Mouse (Mus musculus) midbrain, postnatal 0 days (tissue): ENCODE data around the gene Klf13. TPM values are rescaled to one million over a fixed set of nuclear protein-coding genes. Genes with fewer than 3 reads are reported as not detected.
A peak's percentile ranks its signal among the peaks of the same experiment; 100 is the strongest.

ENCODE experiments used
- ATAC-seq: fragments of 200-750 bp; cut with Nextera tagmentation; 2 replicates; pipeline ENCODE4 v1.8.0; 2017; ENCODE audit warnings: moderate number of reproducible peaks, mild to moderate bottlenecking, moderate TSS enrichment, moderate library complexity; ENCODE audit not compliant: low FRiP score
- DNase-seq: peaks from one replicate; pipeline ENCODE4 v3.0.0-alpha.2; 2015; ENCODE audit warnings: low spot score
- H3K27ac ChIP-seq: fragments of 300-500 bp; sonication (generic); 2 replicates; pipeline ENCODE4 v1.5.1; 2014; ENCODE audit warnings: low read depth, mild to moderate bottlenecking, low read length, mixed read lengths
- H3K27me3 ChIP-seq: fragments of 300-500 bp; sonication (generic); 2 replicates; pipeline ENCODE4 v1.6.1; 2014; ENCODE audit warnings: low read length, control low read depth, mixed read lengths; ENCODE audit not compliant: insufficient read depth
- H3K36me3 ChIP-seq: fragments of 300-500 bp; sonication (generic); 2 replicates; pipeline ENCODE4 v1.6.1; 2014; ENCODE audit warnings: low read length, control low read depth, mixed read lengths; ENCODE audit not compliant: insufficient read depth
- H3K4me1 ChIP-seq: fragments of 300-500 bp; sonication (generic); 2 replicates; pipeline ENCODE4 v1.6.1; 2014; ENCODE audit warnings: mild to moderate bottlenecking, control low read depth, antibody characterized with exemption, low read length, mixed read lengths; ENCODE audit not compliant: insufficient read depth
- H3K4me2 ChIP-seq: fragments of 300-500 bp; sonication (generic); 2 replicates; pipeline ENCODE4 v1.6.1; 2014; ENCODE audit warnings: low read depth, mild to moderate bottlenecking, low read length, mixed read lengths; ENCODE audit not compliant: poor library complexity, severe bottlenecking
- H3K4me3 ChIP-seq: fragments of 300-500 bp; sonication (generic); 2 replicates; pipeline ENCODE4 v1.5.1; 2014; ENCODE audit warnings: low read depth, mild to moderate bottlenecking, low read length, moderate library complexity
- H3K9ac ChIP-seq: fragments of 300-500 bp; sonication (generic); replicated peaks from 2 replicates; pipeline ENCODE4 v1.6.1; 2014; ENCODE audit warnings: mild to moderate bottlenecking, low read length, moderate library complexity, mixed read lengths; ENCODE audit not compliant: poor library complexity, severe bottlenecking
- H3K9me3 ChIP-seq: fragments of 300-500 bp; sonication (generic); 2 replicates; pipeline ENCODE4 v1.6.1; 2016; ENCODE audit warnings: low read length, control low read depth
- CTCF ChIP-seq: IDR thresholded peaks from 2 replicates; pipeline ENCODE4 v1.5.1; 2016; ENCODE audit warnings: antibody characterized with exemption, mild to moderate bottlenecking
- WGBS: fragments of 180-500 bp; shearing (Covaris S2); extraction: QIAGEN DNeasy Blood & Tissue Kit; methylation state at CpG from one replicate; pipeline ENCODE4 v1.1.7; 2014; 5-methylcytosine and 5-hydroxymethylcytosine counted together
- polyA plus RNA-seq: library from polyadenylated mRNA; unstranded; fragments of >200 nt; fragmentation: Nextera tagmentation; extraction: Ambion mirVana; gene quantifications from 2 replicates; pipeline ENCODE4 v1.2.1, GENCODE M21; 2015
- total RNA-seq: library from RNA; depleted of rRNA; stranded (reverse); fragments of >200 nt; gene quantifications from 2 replicates; pipeline ENCODE4 v1.2.3, GENCODE M21; 2014

Klf13 gene
- total and polyA plus RNA-seq, 2 experiments from 2014 or later, result 21.5 to 26.6 TPM

DNA sequence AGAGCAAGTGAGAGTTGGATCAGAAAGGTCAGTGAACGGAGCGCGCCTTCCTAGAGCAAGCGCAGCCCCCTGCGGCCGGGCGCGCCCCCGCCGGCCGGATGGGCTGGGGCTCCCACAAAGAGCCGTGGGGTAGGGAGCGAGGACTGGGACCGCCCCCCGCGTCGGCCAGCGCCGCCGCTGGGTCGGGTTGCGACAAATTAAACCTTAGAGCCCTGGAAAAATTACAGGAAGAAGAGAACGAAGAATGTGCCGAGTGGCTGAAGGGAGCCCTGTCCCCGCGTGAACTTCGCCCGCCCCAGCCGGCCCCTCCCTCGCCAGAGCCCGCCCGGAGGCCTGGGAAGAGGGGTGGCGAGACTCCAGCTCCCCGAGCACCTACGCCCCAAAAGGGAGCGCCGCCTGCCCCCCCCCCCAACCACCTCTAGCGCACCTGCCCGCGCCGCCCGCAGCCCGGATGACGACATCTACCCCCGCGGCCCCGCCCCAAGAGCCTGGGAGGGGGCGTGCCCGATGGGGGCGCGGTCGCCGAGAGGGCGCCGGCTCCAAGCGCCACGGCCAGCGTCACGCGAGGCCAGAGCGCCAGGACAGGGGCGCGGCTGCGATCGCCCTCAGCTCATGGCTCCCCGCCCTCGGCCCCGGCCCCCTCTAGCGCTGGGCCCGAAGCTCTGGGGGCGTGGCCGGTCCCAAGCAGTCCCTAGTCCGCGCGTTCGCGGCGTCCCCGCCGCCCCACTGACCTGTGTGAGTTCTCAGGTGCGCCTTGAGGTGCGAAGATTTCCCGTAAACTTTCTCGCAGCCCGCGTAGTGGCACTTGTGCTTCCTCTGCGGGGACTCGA is 1.3 kb downstream of the Klf13 start:
- Histone ChIP-seq H3K27ac (peak overlapping the region; percentile 90), H3K9me3 (no peaks in the 10 kb centered on the region), H3K4me3 (peak overlapping the region; percentile 98), H3K9ac (peak overlapping the region; percentile 94), H3K4me2 (peak overlapping the region; percentile 95), H3K36me3 (no peaks in the 10 kb centered on the region), H3K4me1 (peaks cover 11% of the 10 kb centered on the region; the same call in 1 of the 2 replicates), H3K27me3 (no peaks in the 10 kb centered on the region)
- TF ChIP-seq CTCF, result peak; percentile 19
- 1% methylated on average over 68 of the region's 88 CpGs for WGBS
- ATAC-seq (peak; percentile 2; the same call in 1 of the 2 replicates), DNase-seq (peak; percentile 66)

DNA sequence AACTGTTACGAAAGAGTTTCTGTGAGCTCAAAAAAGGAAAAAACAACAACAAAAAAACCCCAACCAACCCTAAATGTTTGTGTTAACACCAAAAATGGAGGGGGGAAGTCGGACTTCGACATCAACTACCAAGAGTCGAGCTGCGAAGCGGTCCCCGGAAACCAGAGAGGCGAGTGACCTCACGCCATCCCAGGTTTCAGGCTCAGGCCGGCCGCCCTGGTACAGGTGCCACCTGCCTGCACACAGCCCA is 1.8 kb downstream of the Klf13 start:
- H3K4me1 ChIP-seq, result peaks cover 11% of the 10 kb centered on the region; the same call in 1 of the 2 replicates
- under 1% methylated on average over 11 of the region's 11 CpGs for WGBS
- H3K4me2 ChIP-seq, result peak overlapping the region; percentile 95
- no peaks in the 10 kb centered on the region for H3K27me3 ChIP-seq
- H3K27ac ChIP-seq, result 0 out of 2 replicates have a peak overlapping the region, but pooled peaks have one; percentile 90
- no peaks in the 10 kb centered on the region for H3K36me3 ChIP-seq
- H3K4me3 ChIP-seq, result peak overlapping the region; percentile 98
- no peak for TF ChIP-seq CTCF
- H3K9me3 ChIP-seq, result no peaks in the 10 kb centered on the region
- DNase-seq (no peak), ATAC-seq (no peak)
- H3K9ac ChIP-seq, result peak overlapping the region; percentile 94

DNA sequence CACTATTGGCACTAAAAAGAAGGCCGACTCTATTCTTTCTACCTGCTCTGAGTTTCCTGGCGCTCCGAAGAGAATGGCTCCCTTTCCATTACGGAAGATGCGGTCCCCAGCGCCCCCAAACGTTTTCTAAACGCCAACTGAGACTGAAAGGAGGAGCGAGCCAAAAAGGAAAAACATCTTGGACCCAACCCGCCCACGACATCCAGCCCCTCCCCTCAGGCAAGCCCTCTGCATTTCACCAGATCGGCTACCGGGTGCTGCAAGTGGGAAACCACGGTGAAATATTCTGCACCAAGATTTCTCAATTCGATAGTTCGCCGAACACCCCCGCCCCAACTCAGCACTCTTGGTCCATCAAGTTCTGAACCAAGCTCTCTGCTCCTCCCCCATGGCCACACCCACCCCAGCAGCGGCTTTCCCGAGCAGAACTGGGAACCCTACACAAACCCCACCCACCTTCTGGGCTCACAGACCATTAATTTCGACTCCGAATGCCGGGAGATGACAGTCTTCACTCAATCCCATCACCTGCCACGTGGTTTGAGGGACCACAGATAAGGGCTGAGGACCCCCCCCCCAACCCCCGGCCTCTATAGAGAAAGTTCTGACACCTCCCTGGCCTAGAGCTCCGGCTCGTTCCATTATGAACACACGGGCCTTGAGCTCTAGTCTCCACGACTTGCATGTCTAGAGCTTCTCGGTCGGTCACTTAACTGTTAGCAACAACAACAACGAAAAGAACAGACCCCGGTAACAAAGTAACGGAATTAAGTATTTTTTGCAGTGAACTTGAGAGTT is 2.3 kb downstream of the Klf13 start:
- peaks cover 11% of the 10 kb centered on the region; the same call in 1 of the 2 replicates for H3K4me1 ChIP-seq
- no peaks in the 10 kb centered on the region for H3K27me3 ChIP-seq
- peak overlapping the region; percentile 95 for H3K4me2 ChIP-seq
- H3K9me3 ChIP-seq, result no peaks in the 10 kb centered on the region
- under 1% methylated on average over 34 of the region's 34 CpGs for WGBS
- peak; percentile 69 for DNase-seq
- peak overlapping the region; percentile 38; the same call in 1 of the 2 replicates for H3K27ac ChIP-seq
- ATAC-seq, result no peak
- peak overlapping the region; percentile 98 for H3K4me3 ChIP-seq
- H3K36me3 ChIP-seq, result no peaks in the 10 kb centered on the region
- H3K9ac ChIP-seq, result peak overlapping the region; percentile 94
- peak; percentile 62 for TF ChIP-seq CTCF

GRCm38 (mm10) chr7:63935809-63936187 is 2.9 kb downstream of the Klf13 start:
- Histone ChIP-seq H3K27me3 (no peaks in the 10 kb centered on the region), H3K4me2 (peak overlapping the region; percentile 95), H3K36me3 (no peaks in the 10 kb centered on the region), H3K27ac (peak overlapping the region; percentile 38; the same call in 1 of the 2 replicates), H3K9ac (peak overlapping the region; percentile 94), H3K4me3 (peak overlapping the region; percentile 98), H3K9me3 (no peaks in the 10 kb centered on the region), H3K4me1 (peaks cover 11% of the 10 kb centered on the region; the same call in 1 of the 2 replicates)
- no peak for TF ChIP-seq CTCF
- ATAC-seq (no peak), DNase-seq (no peak)
- WGBS, result 14% methylated on average over 8 of the region's 8 CpGs

DNA sequence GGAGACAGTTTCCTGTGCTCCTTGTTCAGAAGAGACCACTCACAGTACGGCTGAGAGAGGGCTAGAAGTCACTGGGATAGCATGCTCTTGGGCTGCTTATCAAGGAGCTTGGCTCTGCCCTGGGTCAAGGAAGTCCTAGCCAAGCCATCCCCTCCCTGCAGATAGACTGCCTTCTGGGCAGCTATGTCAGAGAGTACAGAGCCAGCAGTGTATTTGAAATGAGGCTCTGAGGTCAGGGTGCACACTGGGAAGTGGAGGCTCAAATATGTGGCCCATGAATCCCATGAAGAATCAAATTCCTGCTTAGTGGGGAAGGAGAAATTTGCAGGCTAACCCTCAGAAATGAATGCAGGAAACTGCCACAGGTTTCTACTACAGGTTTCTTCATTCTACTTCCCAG is 4.2 kb downstream of the Klf13 start:
- H3K27ac ChIP-seq, result no peak overlapping the region
- no peak for TF ChIP-seq CTCF
- H3K4me2 ChIP-seq, result peak overlapping the region; percentile 95
- H3K9me3 ChIP-seq, result no peaks in the 10 kb centered on the region
- peaks cover 11% of the 10 kb centered on the region; the same call in 1 of the 2 replicates for H3K4me1 ChIP-seq
- H3K27me3 ChIP-seq, result no peaks in the 10 kb centered on the region
- ATAC-seq (no peak), DNase-seq (no peak)
- H3K36me3 ChIP-seq, result no peaks in the 10 kb centered on the region
- 50% methylated on average over 1 of the region's 1 CpGs for WGBS
- H3K9ac ChIP-seq, result no peak overlapping the region; the same call in 1 of the 2 replicates
- peak overlapping the region; percentile 98; the same call in 1 of the 2 replicates for H3K4me3 ChIP-seq
